Mouse (Mus musculus): ENCODE data around the gene Kctd13. TPM values are rescaled to one million over a fixed set of nuclear protein-coding genes. Genes with fewer than 3 reads are reported as not detected.

The Kctd13 gene
- polyA plus RNA-seq, 1 experiment, result 16.4 TPM

DNA sequence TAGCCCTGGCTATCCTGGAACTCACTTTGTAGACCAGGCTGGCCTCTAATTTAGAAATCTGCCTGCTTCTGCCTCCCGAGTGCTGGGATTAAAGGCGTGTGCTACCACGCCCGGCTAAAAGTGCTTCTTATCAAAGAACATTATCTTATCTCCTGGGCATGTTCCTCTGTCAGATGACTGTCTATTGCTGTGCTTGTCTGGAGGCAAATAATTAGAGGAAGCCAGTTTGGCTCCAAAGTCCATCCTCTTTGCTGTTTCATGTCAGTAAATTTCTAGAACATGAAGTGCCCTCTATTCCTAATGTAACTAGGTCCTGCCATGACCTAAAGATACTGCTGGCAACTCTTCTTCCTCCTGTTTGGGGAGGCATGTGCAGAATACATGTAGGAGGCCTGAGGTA, 53.4 kb downstream of the Kctd13 start:
- no peak for DNase-seq (ENCODE audit: low spot score)

DNA sequence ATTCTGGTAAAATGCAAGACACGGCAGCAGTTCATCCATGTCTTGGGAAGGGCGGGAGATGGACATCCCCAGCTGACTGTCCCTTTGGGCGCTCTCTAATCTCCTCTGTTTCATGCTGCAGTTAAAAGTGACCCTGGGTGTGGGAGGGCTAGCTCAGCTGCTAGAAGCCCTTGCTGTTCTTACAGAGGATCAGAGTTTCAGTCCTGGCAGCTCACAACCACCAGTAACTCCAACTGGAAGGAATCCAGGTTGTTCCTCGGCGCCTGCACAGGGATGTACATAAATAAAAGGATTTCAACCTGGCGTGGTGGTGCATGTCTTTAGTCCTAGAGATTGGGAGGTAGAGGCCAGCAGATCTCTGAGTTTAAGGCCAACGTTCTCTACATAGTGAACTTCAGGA, 54.4 kb downstream of the Kctd13 start:
- no peak for DNase-seq (ENCODE audit: low spot score)

DNA sequence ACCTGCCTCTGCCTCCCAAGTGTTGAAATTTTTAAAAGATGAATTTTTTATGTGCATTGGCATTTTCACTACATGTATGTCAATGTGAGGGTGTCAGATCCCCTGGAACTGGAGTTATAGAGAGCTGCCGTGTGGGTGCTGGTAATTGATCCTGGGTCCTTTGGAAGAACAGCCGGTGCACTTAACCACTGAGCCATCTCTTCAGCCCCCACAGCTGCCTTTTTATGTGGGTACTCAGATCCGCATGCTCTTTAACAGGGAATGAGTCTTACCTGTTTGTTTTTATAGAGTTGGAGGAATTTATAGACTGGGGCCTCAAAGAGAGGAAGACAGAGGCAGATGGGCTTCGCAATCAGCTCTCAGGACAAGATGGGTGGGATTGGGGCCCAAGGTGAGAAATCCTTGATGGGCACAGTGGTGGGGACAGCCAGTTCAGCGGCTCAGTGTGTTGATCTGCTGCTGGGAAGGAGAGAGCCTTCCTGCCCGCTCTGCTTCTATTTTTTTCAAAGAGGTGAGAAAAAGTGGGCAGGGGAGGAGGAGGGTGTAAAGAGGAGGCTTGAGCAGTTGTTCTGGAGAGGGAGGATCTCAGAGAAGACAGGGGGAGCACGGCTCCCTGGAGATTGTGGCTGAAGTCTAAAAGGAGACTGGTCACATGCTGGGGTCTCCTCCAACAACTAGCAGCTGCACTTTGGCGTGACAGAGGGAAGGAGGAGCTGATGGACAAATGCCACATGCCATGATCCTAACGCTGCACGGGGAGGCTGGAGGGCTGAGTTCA, 56.2 kb downstream of the Kctd13 start:
- no peak for DNase-seq (ENCODE audit: low spot score)

DNA sequence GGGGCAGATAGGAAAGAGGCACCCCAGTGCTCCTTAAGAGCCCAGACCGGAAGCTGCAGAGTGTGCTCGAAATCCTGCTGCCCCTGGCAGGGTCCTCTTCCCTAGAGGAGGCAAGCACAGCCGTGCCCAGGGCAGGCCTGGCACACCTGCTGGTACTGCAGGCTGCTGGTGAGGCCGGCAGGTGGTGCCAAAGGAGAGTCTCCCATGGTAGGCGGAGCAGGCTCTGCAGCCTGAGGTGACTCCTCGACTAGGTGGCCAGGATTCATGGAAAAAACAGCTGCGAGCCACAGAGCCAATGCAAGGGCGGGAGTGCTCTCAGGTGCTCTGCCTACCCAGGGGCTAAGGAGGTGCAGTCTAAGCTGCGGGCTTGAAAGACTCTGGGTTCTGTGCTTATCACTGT, 57.6 kb downstream of the Kctd13 start:
- no peak for DNase-seq (ENCODE audit: low spot score)

DNA sequence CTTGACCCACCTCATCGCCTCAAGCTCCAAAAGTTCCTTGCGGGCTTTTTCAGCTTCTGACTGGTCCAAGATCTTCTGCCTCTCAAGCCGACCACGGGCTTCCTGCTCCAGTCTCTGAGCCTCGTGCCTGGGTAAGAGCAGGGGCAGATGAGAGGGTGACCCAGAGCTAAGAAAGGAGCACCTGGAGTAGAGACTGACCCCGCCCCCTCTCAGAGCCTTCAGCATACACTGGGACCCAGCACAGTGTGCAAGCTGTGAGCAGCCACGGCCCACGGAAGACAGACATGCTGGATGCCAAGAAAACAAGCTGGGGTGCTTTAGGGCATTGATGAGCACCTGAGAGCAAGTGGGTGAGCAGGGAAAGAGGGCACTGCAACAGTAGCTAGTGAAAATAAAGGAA, 60.1 kb downstream of the Kctd13 start:
- DNase-seq (ENCODE audit: low spot score), result no peak

Other genes with a start within 250 kb of the Kctd13 start
- 32.6 and 37.6 TPM in 2 replicates for gene Bola2, start 233.5 kb upstream of the Kctd13 start, polyA plus RNA-seq (2012; rRNA removed)
- 19.3 and 22.5 TPM in 2 replicates for gene Slx1b, start 233.1 kb upstream of the Kctd13 start, polyA plus RNA-seq (2012; rRNA removed)
- 34.8 and 39.4 TPM in 2 replicates for gene Coro1a, start 221.1 kb upstream of the Kctd13 start, polyA plus RNA-seq (2012; rRNA removed)
- 214 TPM in 2 replicates for gene Mapk3, start 169.3 kb upstream of the Kctd13 start, polyA plus RNA-seq (2012; rRNA removed)
- gene Gdpd3, start 162.5 kb upstream of the Kctd13 start, polyA plus RNA-seq (2012; rRNA removed), result 15.7 and 28.5 TPM in 2 replicates
- gene Ypel3, start 151.9 kb upstream of the Kctd13 start, polyA plus RNA-seq (2012; rRNA removed), result 188 and 213 TPM in 2 replicates
- gene Tbx6, start 147.4 kb upstream of the Kctd13 start, polyA plus RNA-seq (2012; rRNA removed), result 1.3 and 1.4 TPM in 2 replicates
- gene Ppp4c, start 136.4 kb upstream of the Kctd13 start, polyA plus RNA-seq (2012; rRNA removed), result 106 and 121 TPM in 2 replicates
- 2.4 and 2.9 TPM in 2 replicates for gene Fam57b, start 131.2 kb upstream of the Kctd13 start, polyA plus RNA-seq (2012; rRNA removed)
- not detected in 2 replicates for gene 4930451I11Rik, start 97.2 kb upstream of the Kctd13 start, polyA plus RNA-seq (2012; rRNA removed)
- gene Doc2a, start 81.5 kb upstream of the Kctd13 start, polyA plus RNA-seq (2012; rRNA removed), result not detected in 2 replicates
- 18.0 and 21.0 TPM in 2 replicates for gene Hirip3, start 66.9 kb upstream of the Kctd13 start, polyA plus RNA-seq (2012; rRNA removed)
- 42.3 and 46.0 TPM in 2 replicates for gene Ino80e, start 66.5 kb upstream of the Kctd13 start, polyA plus RNA-seq (2012; rRNA removed)
- gene Taok2, start 44.2 kb upstream of the Kctd13 start, polyA plus RNA-seq (2012; rRNA removed), result 55.8 and 65.4 TPM in 2 replicates
- 41.3 and 46.0 TPM in 2 replicates for gene Tmem219, start 6.0 kb upstream of the Kctd13 start, polyA plus RNA-seq (2012; rRNA removed)
- not detected in 2 replicates for gene Asphd1, start 20.7 kb downstream of the Kctd13 start, polyA plus RNA-seq (2012; rRNA removed)
- gene Sez6l2, start 21.7 kb downstream of the Kctd13 start, polyA plus RNA-seq (2012; rRNA removed), result 0.65 and 0.72 TPM in 2 replicates
- 118 and 119 TPM in 2 replicates for gene Cdipt, start 47.0 kb downstream of the Kctd13 start, polyA plus RNA-seq (2012; rRNA removed)
- gene Cdiptos, start 47.2 kb downstream of the Kctd13 start, polyA plus RNA-seq (2012; rRNA removed), result 2.2 and 2.7 TPM in 2 replicates
- gene Mvp, start 85.7 kb downstream of the Kctd13 start, polyA plus RNA-seq (2012; rRNA removed), result 46.2 and 52.7 TPM in 2 replicates
- gene Pagr1b, start 87.6 kb downstream of the Kctd13 start, polyA plus RNA-seq (2012; rRNA removed), result 2.8 and 3.2 TPM in 2 replicates
- 16.4 and 18.2 TPM in 2 replicates for gene Pagr1a, start 88.5 kb downstream of the Kctd13 start, polyA plus RNA-seq (2012; rRNA removed)
- gene Gm42742, start 92.2 kb downstream of the Kctd13 start, polyA plus RNA-seq (2012; rRNA removed), result 66.3 and 76.5 TPM in 2 replicates
- 9.7 and 10.2 TPM in 2 replicates for gene Prrt2, start 92.3 kb downstream of the Kctd13 start, polyA plus RNA-seq (2012; rRNA removed)
- 72.0 and 72.5 TPM in 2 replicates for gene Maz, start 98.2 kb downstream of the Kctd13 start, polyA plus RNA-seq (2012; rRNA removed)
- gene Kif22, start 113.6 kb downstream of the Kctd13 start, polyA plus RNA-seq (2012; rRNA removed), result 2.3 and 2.7 TPM in 2 replicates
- gene Zg16, start 158.4 kb downstream of the Kctd13 start, polyA plus RNA-seq (2012; rRNA removed), result 0.15 and 0.34 TPM in 2 replicates
- 4.4 and 6.0 TPM in 2 replicates for gene AI467606, start 162.5 kb downstream of the Kctd13 start, polyA plus RNA-seq (2012; rRNA removed)
- gene Qprt, start 193.3 kb downstream of the Kctd13 start, polyA plus RNA-seq (2012; rRNA removed), result 0.80 and 0.81 TPM in 2 replicates
- gene Spn, start 208.9 kb downstream of the Kctd13 start, polyA plus RNA-seq (2012; rRNA removed), result 1.2 and 1.9 TPM in 2 replicates

Data from urinary bladder, adult 2 months (tissue).